Mouse (Mus musculus) heart, embryonic 14.5 days (tissue): ENCODE data around the gene Zfp385b. TPM values are rescaled to one million over a fixed set of nuclear protein-coding genes. Genes with fewer than 3 reads are reported as not detected.

Source experiments
- ATAC-seq: fragments of 200-750 bp; cut with Nextera tagmentation; 2 replicates; pipeline ENCODE4 v1.8.0; 2017; ENCODE audit warnings: low read depth, moderate TSS enrichment; ENCODE audit not compliant: insufficient number of reproducible peaks, insufficient read depth, low FRiP score
- H3K27ac ChIP-seq, 2 experiments: fragments of 200-500 bp in 1 of 2; fragments of 300-500 bp in 1 of 2; sonication (generic) in 1 of 2; replicated peaks in 1 of 2; 2 replicates each; pipeline ENCODE4 v1.5.1; 2012 to 2014; ENCODE audit warnings: low read depth in 2 of 2, low read length in 2 of 2, control low read depth in 1 of 2, mild to moderate bottlenecking in 1 of 2, mixed read lengths in 1 of 2; ENCODE audit not compliant: control insufficient read depth in 1 of 2, insufficient read depth in 1 of 2
- H3K27me3 ChIP-seq: fragments of 300-500 bp; sonication (generic); 2 replicates; pipeline ENCODE4 v1.6.1; 2014; ENCODE audit warnings: mild to moderate bottlenecking, low read length, control low read depth; ENCODE audit not compliant: control insufficient read depth, insufficient read depth
- H3K36me3 ChIP-seq: fragments of 300-500 bp; sonication (generic); 2 replicates; pipeline ENCODE4 v1.6.1; 2014; ENCODE audit warnings: mild to moderate bottlenecking, control low read depth, low read length, mixed read lengths; ENCODE audit not compliant: control insufficient read depth, insufficient read depth
- H3K4me1 ChIP-seq, 2 experiments: fragments of 200-500 bp in 1 of 2; fragments of 300-500 bp in 1 of 2; sonication (generic) in 1 of 2; 2 replicates each; pipeline ENCODE4 v1.6.1; 2012 to 2014; ENCODE audit warnings: low read length in 2 of 2, control low read depth in 1 of 2, mixed read lengths in 1 of 2; ENCODE audit not compliant: control insufficient read depth in 2 of 2, insufficient read depth in 2 of 2
- H3K4me2 ChIP-seq: fragments of 300-500 bp; sonication (generic); 2 replicates; pipeline ENCODE4 v1.6.1; 2014; ENCODE audit warnings: mild to moderate bottlenecking, low read length
- H3K4me3 ChIP-seq, 2 experiments: fragments of 200-500 bp in 1 of 2; fragments of 300-500 bp in 1 of 2; sonication (generic) in 1 of 2; 2 replicates each; pipeline ENCODE4 v1.5.1; 2012 to 2014; ENCODE audit warnings: low read length in 2 of 2, mild to moderate bottlenecking in 2 of 2, control low read depth in 1 of 2, low read depth in 1 of 2, moderate library complexity in 1 of 2; ENCODE audit not compliant: control insufficient read depth in 1 of 2, insufficient read depth in 1 of 2
- H3K9ac ChIP-seq: fragments of 300-500 bp; sonication (generic); 2 replicates; pipeline ENCODE4 v1.6.1; 2014; ENCODE audit warnings: mild to moderate bottlenecking, low read length
- H3K9me3 ChIP-seq: fragments of 300-500 bp; sonication (generic); 2 replicates; pipeline ENCODE4 v1.6.1; 2016; ENCODE audit warnings: low read length, control low read depth; ENCODE audit not compliant: control insufficient read depth
- WGBS: fragments of 180-500 bp; shearing (Covaris S2); extraction: QIAGEN DNeasy Blood & Tissue Kit; methylation state at CpG from one replicate; pipeline ENCODE4 v1.1.7; 2014; 5-methylcytosine and 5-hydroxymethylcytosine counted together
- polyA plus RNA-seq: library from polyadenylated mRNA; unstranded; fragments of >200 nt; fragmentation: Nextera tagmentation; extraction: Ambion mirVana; gene quantifications from 2 replicates; pipeline ENCODE4 v1.2.1, GENCODE M21; 2014

The Zfp385b gene
- polyA plus RNA-seq, 1 experiment from 2014 or later: 3.0 TPM

- Histone ChIP-seq H3K9me3 (no peaks in the 10 kb centered on the region), H3K36me3 (no peaks in the 10 kb centered on the region), H3K27me3 (no peaks in the 10 kb centered on the region), H3K4me1 (peaks cover 3 to 7% of the 10 kb centered on the region in 2 experiments; a peak in 2 of 4 replicates), H3K4me3 (no peak overlapping the region), H3K4me2 (no peak overlapping the region), H3K9ac (no peak overlapping the region), H3K27ac (no peak overlapping the region)
- ATAC-seq: no peak
- 68% methylated on average over 5 of the region's 5 CpGs for WGBS
These were observed 302.8 kb downstream of the Zfp385b start for GRCm38 (mm10) chr2:77516606-77517005.

- no peak overlapping the region for H3K27ac ChIP-seq
- peaks cover 3 to 7% of the 10 kb centered on the region in 2 experiments; a peak in 2 of 4 replicates for H3K4me1 ChIP-seq
- H3K9me3 ChIP-seq: no peaks in the 10 kb centered on the region
- 41% methylated on average over 6 of the region's 6 CpGs for WGBS
- H3K27me3 ChIP-seq: no peaks in the 10 kb centered on the region
- no peak for ATAC-seq
- no peak overlapping the region for H3K4me2 ChIP-seq
- no peaks in the 10 kb centered on the region for H3K36me3 ChIP-seq
- H3K9ac ChIP-seq: no peak overlapping the region
- no peak overlapping the region for H3K4me3 ChIP-seq
These were observed 303.8 kb downstream of the Zfp385b start for GRCm38 (mm10) chr2:77515654-77516053.

GRCm38 (mm10) chr2:77515011-77515410 is 304.4 kb downstream of the Zfp385b start:
- Histone ChIP-seq H3K36me3 (no peaks in the 10 kb centered on the region), H3K9me3 (no peaks in the 10 kb centered on the region), H3K4me1 (peaks cover 3 to 7% of the 10 kb centered on the region in 2 experiments; a peak in 2 of 4 replicates), H3K9ac (no peak overlapping the region), H3K27ac (no peak overlapping the region), H3K4me2 (no peak overlapping the region), H3K4me3 (no peak overlapping the region), H3K27me3 (no peaks in the 10 kb centered on the region)
- WGBS: 71% methylated on average over 7 of the region's 7 CpGs
- ATAC-seq: no peak

GRCm38 (mm10) chr2:77514476-77514875 is 305.0 kb downstream of the Zfp385b start:
- Histone ChIP-seq H3K27me3 (no peaks in the 10 kb centered on the region), H3K36me3 (no peaks in the 10 kb centered on the region), H3K9ac (no peak overlapping the region), H3K4me2 (no peak overlapping the region), H3K9me3 (no peaks in the 10 kb centered on the region), H3K27ac (no peak overlapping the region), H3K4me3 (no peak overlapping the region), H3K4me1 (peaks cover 3 to 7% of the 10 kb centered on the region in 2 experiments; a peak in 2 of 4 replicates)
- 77% methylated on average over 4 of the region's 4 CpGs for WGBS
- ATAC-seq: no peak

GRCm38 (mm10) chr2:77508731-77509130 is 310.7 kb downstream of the Zfp385b start:
- H3K4me1 ChIP-seq: peaks cover 3 to 4% of the 10 kb centered on the region in 2 experiments; a peak in 1 of 4 replicates
- WGBS: 35% methylated on average over 6 of the region's 6 CpGs
- H3K9ac ChIP-seq: no peak overlapping the region
- no peak overlapping the region for H3K27ac ChIP-seq
- H3K36me3 ChIP-seq: no peaks in the 10 kb centered on the region
- H3K27me3 ChIP-seq: no peaks in the 10 kb centered on the region
- no peak overlapping the region for H3K4me3 ChIP-seq
- no peak for ATAC-seq
- no peak overlapping the region for H3K4me2 ChIP-seq
- H3K9me3 ChIP-seq: no peaks in the 10 kb centered on the region

- no peak for ATAC-seq
- Histone ChIP-seq H3K27me3 (no peaks in the 10 kb centered on the region), H3K4me1 (peaks cover 3 to 4% of the 10 kb centered on the region in 2 experiments; a peak in 1 of 4 replicates), H3K36me3 (no peaks in the 10 kb centered on the region), H3K4me3 (peak overlapping the region in 1 of 2 experiments; percentile 16; a peak in 2 of 4 replicates), H3K4me2 (peak overlapping the region; percentile 54), H3K9me3 (no peaks in the 10 kb centered on the region), H3K9ac (peak overlapping the region; percentile 5; the same call in 1 of the 2 replicates), H3K27ac (no peak overlapping the region)
- WGBS: 5% methylated on average over 7 of the region's 7 CpGs
These were observed 313.1 kb downstream of the Zfp385b start for GRCm38 (mm10) chr2:77506308-77506707.

GRCm38 (mm10) chr2:77505614-77506013 is 313.8 kb downstream of the Zfp385b start:
- H3K36me3 ChIP-seq: no peaks in the 10 kb centered on the region
- H3K4me1 ChIP-seq: peaks cover 3 to 4% of the 10 kb centered on the region in 2 experiments; a peak in 1 of 4 replicates
- H3K4me2 ChIP-seq: no peak overlapping the region
- H3K4me3 ChIP-seq: no peak overlapping the region
- H3K27me3 ChIP-seq: no peaks in the 10 kb centered on the region
- no peaks in the 10 kb centered on the region for H3K9me3 ChIP-seq
- H3K9ac ChIP-seq: no peak overlapping the region
- ATAC-seq: no peak
- WGBS: 57% methylated on average over 1 of the region's 1 CpGs
- H3K27ac ChIP-seq: no peak overlapping the region
